Mouse (Mus musculus): ENCODE data around the gene Hoxd9.

GRCm38 (mm10) chr2:74685059-74685603 lies 12.4 kb upstream of the Hoxd9 start:
- no peak for TF ChIP-seq POLR2A (IDR thresholded peaks at IDR 0.05; ENCODE audit: insufficient read depth, low read length)
- no peak for TF ChIP-seq EP300 (IDR thresholded peaks at IDR 0.05; ENCODE audit: insufficient read depth, low read depth, low read length)
- no peak for TF ChIP-seq CTCF (IDR thresholded peaks at IDR 0.05; ENCODE audit: low read depth, low read length)

Data from ES-Bruce4 (cell line).